Mouse (Mus musculus): ENCODE data around the gene Hmga2. TPM values are rescaled to one million over a fixed set of nuclear protein-coding genes. Genes with fewer than 3 reads are reported as not detected.
A peak's percentile ranks its signal among the peaks of the same experiment; 100 is the strongest.

Hmga2 gene
- polyA plus RNA-seq, 1 experiment from 2014 or later, result 16.1 TPM

- Histone ChIP-seq H3K4me3 (no peak overlapping the region), H3K9me3 (replicated peaks) (no peaks in the 10 kb centered on the region), H3K27me3 (replicated peaks) (no peaks in the 10 kb centered on the region), H3K9ac (no peak overlapping the region), H3K36me3 (no peaks in the 10 kb centered on the region), H3K4me1 (no peaks in the 10 kb centered on the region), H3K27ac (no peak overlapping the region), H3K4me2 (no peak overlapping the region)
- ATAC-seq, result no peak
- 89% methylated on average over 3 of the region's 3 CpGs for WGBS (ENCODE audit: insufficient replicate concordance)
Observed at GRCm38 (mm10) chr10:120489611-120490010, 13.3 kb upstream of the Hmga2 start.

GRCm38 (mm10) chr10:120488526-120488925 lies 12.3 kb upstream of the Hmga2 start:
- H3K9ac ChIP-seq, result no peak overlapping the region
- H3K4me1 ChIP-seq, result no peaks in the 10 kb centered on the region
- no peaks in the 10 kb centered on the region for H3K36me3 ChIP-seq
- no peak overlapping the region for H3K4me2 ChIP-seq
- WGBS (ENCODE audit: insufficient replicate concordance), result 58% methylated on average over 4 of the region's 4 CpGs
- H3K4me3 ChIP-seq, result no peak overlapping the region
- no peaks in the 10 kb centered on the region for H3K9me3 ChIP-seq (replicated peaks)
- H3K27me3 ChIP-seq (replicated peaks), result no peaks in the 10 kb centered on the region
- H3K27ac ChIP-seq, result no peak overlapping the region
- no peak for ATAC-seq

- no peaks in the 10 kb centered on the region for H3K4me1 ChIP-seq
- no peak overlapping the region for H3K27ac ChIP-seq
- H3K4me2 ChIP-seq, result no peak overlapping the region
- no peak overlapping the region for H3K4me3 ChIP-seq
- 81% methylated on average over 1 of the region's 1 CpGs for WGBS (ENCODE audit: insufficient replicate concordance)
- H3K27me3 ChIP-seq (replicated peaks), result no peaks in the 10 kb centered on the region
- no peaks in the 10 kb centered on the region for H3K9me3 ChIP-seq (replicated peaks)
- no peak overlapping the region for H3K9ac ChIP-seq
- H3K36me3 ChIP-seq, result no peaks in the 10 kb centered on the region
- ATAC-seq, result no peak
Observed at GRCm38 (mm10) chr10:120487881-120488280, 11.6 kb upstream of the Hmga2 start.

- Histone ChIP-seq H3K4me3 (no peak overlapping the region), H3K4me1 (no peaks in the 10 kb centered on the region), H3K27me3 (replicated peaks) (no peaks in the 10 kb centered on the region), H3K4me2 (no peak overlapping the region), H3K27ac (no peak overlapping the region), H3K9me3 (replicated peaks) (no peaks in the 10 kb centered on the region), H3K36me3 (no peaks in the 10 kb centered on the region), H3K9ac (no peak overlapping the region)
- WGBS (ENCODE audit: insufficient replicate concordance), result 65% methylated on average over 1 of the region's 1 CpGs
- no peak for ATAC-seq
Observed at GRCm38 (mm10) chr10:120485461-120485860, 9.2 kb upstream of the Hmga2 start.

- no peak for ATAC-seq
- Histone ChIP-seq H3K4me3 (no peak overlapping the region), H3K4me1 (no peaks in the 10 kb centered on the region), H3K36me3 (no peaks in the 10 kb centered on the region), H3K4me2 (no peak overlapping the region), H3K9ac (no peak overlapping the region), H3K27ac (no peak overlapping the region), H3K27me3 (replicated peaks) (no peaks in the 10 kb centered on the region), H3K9me3 (replicated peaks) (no peaks in the 10 kb centered on the region)
- WGBS (ENCODE audit: insufficient replicate concordance), result 61% methylated on average over 4 of the region's 4 CpGs
Observed at GRCm38 (mm10) chr10:120484144-120484543, 7.9 kb upstream of the Hmga2 start.

GRCm38 (mm10) chr10:120478164-120478563 lies 1.9 kb upstream of the Hmga2 start:
- Histone ChIP-seq H3K4me2 (peak overlapping the region; percentile 79), H3K9ac (no peak overlapping the region), H3K27ac (no peak overlapping the region), H3K4me3 (peak overlapping the region; percentile 65), H3K4me1 (peaks cover 12% of the 10 kb centered on the region), H3K9me3 (replicated peaks) (no peaks in the 10 kb centered on the region), H3K27me3 (replicated peaks) (peaks cover 57% of the 10 kb centered on the region), H3K36me3 (no peaks in the 10 kb centered on the region)
- 0% methylated on average over 16 of the region's 16 CpGs for WGBS (ENCODE audit: insufficient replicate concordance)
- 0 out of 2 replicates have a peak, but pooled peaks have one; percentile 39 for ATAC-seq

- no peak for ATAC-seq
- WGBS (ENCODE audit: insufficient replicate concordance), result 2% methylated on average over 21 of the region's 21 CpGs
- peak overlapping the region; percentile 65 for H3K4me3 ChIP-seq
- H3K27me3 ChIP-seq (replicated peaks), result peaks cover 63% of the 10 kb centered on the region
- H3K36me3 ChIP-seq, result no peaks in the 10 kb centered on the region
- peak overlapping the region; percentile 76 for H3K9ac ChIP-seq
- H3K4me1 ChIP-seq, result peaks cover 12% of the 10 kb centered on the region
- peak overlapping the region; percentile 79 for H3K4me2 ChIP-seq
- no peaks in the 10 kb centered on the region for H3K9me3 ChIP-seq (replicated peaks)
- peak overlapping the region; percentile 80; the same call in 1 of the 2 replicates for H3K27ac ChIP-seq
Observed at GRCm38 (mm10) chr10:120477501-120477900, 1.2 kb upstream of the Hmga2 start.

- H3K27me3 ChIP-seq (replicated peaks), result peaks cover 63% of the 10 kb centered on the region
- H3K9me3 ChIP-seq (replicated peaks), result no peaks in the 10 kb centered on the region
- no peaks in the 10 kb centered on the region for H3K36me3 ChIP-seq
- peak overlapping the region; percentile 80 for H3K27ac ChIP-seq
- peaks cover 12% of the 10 kb centered on the region for H3K4me1 ChIP-seq
- peak overlapping the region; percentile 79 for H3K4me2 ChIP-seq
- H3K9ac ChIP-seq, result peak overlapping the region; percentile 76
- WGBS (ENCODE audit: insufficient replicate concordance), result under 1% methylated on average over 49 of the region's 52 CpGs
- peak; percentile 64 for ATAC-seq
- H3K4me3 ChIP-seq, result peak overlapping the region; percentile 65
Observed at GRCm38 (mm10) chr10:120476516-120477336, 457 bp upstream of the Hmga2 start.

GRCm38 (mm10) chr10:120475041-120475541 lies 1.2 kb downstream of the Hmga2 start:
- ATAC-seq, result no peak
- H3K27ac ChIP-seq, result peak overlapping the region; percentile 80
- H3K27me3 ChIP-seq (replicated peaks), result peaks cover 63% of the 10 kb centered on the region
- peak overlapping the region; percentile 65 for H3K4me3 ChIP-seq
- peaks cover 12% of the 10 kb centered on the region for H3K4me1 ChIP-seq
- H3K9ac ChIP-seq, result peak overlapping the region; percentile 76
- under 1% methylated on average over 45 of the region's 45 CpGs for whole genome bisulfite sequencing (ENCODE audit: insufficient replicate concordance)
- peak overlapping the region; percentile 79 for H3K4me2 ChIP-seq
- H3K9me3 ChIP-seq (replicated peaks), result no peaks in the 10 kb centered on the region
- H3K36me3 ChIP-seq, result no peaks in the 10 kb centered on the region

GRCm38 (mm10) chr10:120474301-120474700 lies 2.0 kb downstream of the Hmga2 start:
- Histone ChIP-seq H3K27ac (peak overlapping the region; percentile 80; the same call in 1 of the 2 replicates), H3K27me3 (replicated peaks) (peaks cover 63% of the 10 kb centered on the region), H3K9ac (peak overlapping the region; percentile 76)

GRCm38 (mm10) chr10:120473218-120473617 lies 3.1 kb downstream of the Hmga2 start:
- Histone ChIP-seq H3K4me2 (peak overlapping the region; percentile 79), H3K9ac (no peak overlapping the region), H3K4me3 (peak overlapping the region; percentile 65), H3K27me3 (replicated peaks) (peaks cover 56% of the 10 kb centered on the region), H3K27ac (no peak overlapping the region), H3K36me3 (peaks cover 9% of the 10 kb centered on the region; the same call in 1 of the 2 replicates), H3K4me1 (peaks cover 18% of the 10 kb centered on the region), H3K9me3 (replicated peaks) (no peaks in the 10 kb centered on the region)
- WGBS (ENCODE audit: insufficient replicate concordance), result 27% methylated on average over 4 of the region's 4 CpGs
- no peak for ATAC-seq

More at GRCm38 (mm10) chr10:120474301-120474700, 2.0 kb downstream of the Hmga2 start:
- no peak for ATAC-seq
- under 1% methylated on average over 20 of the region's 20 CpGs for WGBS (ENCODE audit: insufficient replicate concordance)
- Histone ChIP-seq H3K9me3 (replicated peaks) (no peaks in the 10 kb centered on the region), H3K4me3 (peak overlapping the region; percentile 65), H3K36me3 (peaks cover 3% of the 10 kb centered on the region; the same call in 1 of the 2 replicates), H3K4me2 (peak overlapping the region; percentile 79), H3K4me1 (peaks cover 13% of the 10 kb centered on the region)

GRCm38 (mm10) chr10:120472606-120473005 lies 3.7 kb downstream of the Hmga2 start:
- H3K36me3 ChIP-seq, result peaks cover 9% of the 10 kb centered on the region; the same call in 1 of the 2 replicates
- WGBS (ENCODE audit: insufficient replicate concordance), result 52% methylated on average over 2 of the region's 2 CpGs
- 0 out of 2 replicates have a peak overlapping the region, but pooled peaks have one; percentile 65 for H3K4me3 ChIP-seq
- H3K4me1 ChIP-seq, result peaks cover 18% of the 10 kb centered on the region
- peak overlapping the region; percentile 79; the same call in 1 of the 2 replicates for H3K4me2 ChIP-seq
- H3K27me3 ChIP-seq (replicated peaks), result peaks cover 50% of the 10 kb centered on the region
- H3K27ac ChIP-seq, result no peak overlapping the region
- H3K9ac ChIP-seq, result no peak overlapping the region
- no peak for ATAC-seq
- no peaks in the 10 kb centered on the region for H3K9me3 ChIP-seq (replicated peaks)

Measured in liver, embryonic 12.5 days (tissue).